Mouse (Mus musculus): Measurements from ENCODE around the gene Tuba3a.
"Not testable (repeated sequence)": the region's sequence is repeated elsewhere in the genome, so short reads cannot be mapped to it uniquely, and the experiment has no call there.

Tuba3a gene

DNA sequence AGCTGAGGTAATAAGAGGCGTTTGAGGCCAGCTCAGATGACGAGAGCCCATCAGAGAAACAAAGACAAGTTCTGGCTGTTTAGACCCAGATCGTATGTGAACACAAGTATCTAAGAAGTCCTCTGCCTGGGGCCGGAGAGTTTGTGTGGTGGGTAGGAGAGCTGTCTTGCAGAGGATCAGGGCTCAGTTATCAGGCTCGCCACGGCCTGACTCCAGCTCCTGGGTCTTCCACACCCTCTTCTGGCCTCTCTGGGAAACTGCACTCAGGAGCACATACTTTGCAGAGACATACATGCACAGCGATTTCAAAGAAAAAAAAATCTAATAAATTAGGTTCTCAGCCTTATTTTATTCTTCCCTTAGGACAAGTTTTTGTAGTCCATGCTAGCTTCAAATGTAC lies 1.1 kb downstream of the Tuba3a start:
- ChIA-PET POLR2A (interaction anchor here (0.6 to 1.5 kb wide), 15 partner anchors 10 to 479 kb away, joined by 3 to 13 read pairs (median 3); no protein-coding TSS in a partner anchor), CTCF (interaction anchor here (0.6 to 4.0 kb wide), 10 partner anchors 9 to 216 kb away, joined by 3 to 19 read pairs (median 4); no protein-coding TSS in a partner anchor)

DNA sequence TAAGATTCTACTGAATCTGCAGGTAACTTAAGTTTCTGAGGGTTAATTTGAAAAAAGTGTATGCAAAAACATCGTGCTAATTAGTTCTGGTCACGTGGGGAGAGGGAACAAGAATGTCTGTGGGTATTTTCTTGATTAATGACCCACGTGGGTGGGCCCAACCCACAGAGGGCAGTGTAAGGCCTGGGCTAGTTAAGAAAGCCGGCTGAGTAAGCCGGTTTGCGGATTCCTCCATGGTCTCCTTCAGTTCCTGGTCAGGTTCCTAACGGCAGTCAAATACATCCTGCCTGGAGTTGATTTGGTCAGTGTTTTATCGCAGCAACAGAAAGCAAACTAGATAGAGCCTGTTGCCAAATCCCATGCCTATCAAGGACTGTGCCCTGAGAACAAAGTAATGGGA lies 1.6 kb downstream of the Tuba3a start:
- ChIA-PET CTCF (interaction anchor here (0.6 to 4.0 kb wide), 10 partner anchors 9 to 215 kb away, joined by 3 to 19 read pairs (median 4); no protein-coding TSS in a partner anchor), POLR2A (interaction anchor here (0.6 to 1.5 kb wide), 12 partner anchors 10 to 479 kb away, joined by 3 to 13 read pairs (median 3); no protein-coding TSS in a partner anchor)

DNA sequence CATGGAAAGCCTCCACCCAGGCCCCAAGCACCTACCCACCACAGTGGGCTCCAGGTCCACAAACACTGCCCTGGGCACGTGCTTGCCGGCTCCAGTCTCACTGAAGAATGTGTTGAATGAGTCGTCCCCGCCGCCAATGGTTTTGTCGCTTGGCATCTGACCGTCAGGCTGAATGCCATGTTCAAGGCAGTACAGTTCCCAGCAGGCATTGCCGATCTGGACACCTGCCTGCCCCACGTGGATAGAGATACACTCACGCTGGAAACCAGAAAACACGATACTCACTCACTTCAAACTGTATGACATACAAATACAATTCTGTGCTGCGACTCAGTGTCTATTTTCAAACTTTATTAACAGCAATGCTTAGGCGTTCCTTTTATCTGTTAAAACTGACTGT lies 3.1 kb downstream of the Tuba3a start:
- POLR2A ChIA-PET: interaction anchor here in 2 of 4 experiments (1.1 to 1.5 kb wide), 2 partner anchors 26 to 98 kb away, joined by 3 read pairs; partner anchors contain the start of gene Plekhg6 (in 1 of the 2)
- CTCF ChIA-PET: not testable (repeated sequence)

DNA sequence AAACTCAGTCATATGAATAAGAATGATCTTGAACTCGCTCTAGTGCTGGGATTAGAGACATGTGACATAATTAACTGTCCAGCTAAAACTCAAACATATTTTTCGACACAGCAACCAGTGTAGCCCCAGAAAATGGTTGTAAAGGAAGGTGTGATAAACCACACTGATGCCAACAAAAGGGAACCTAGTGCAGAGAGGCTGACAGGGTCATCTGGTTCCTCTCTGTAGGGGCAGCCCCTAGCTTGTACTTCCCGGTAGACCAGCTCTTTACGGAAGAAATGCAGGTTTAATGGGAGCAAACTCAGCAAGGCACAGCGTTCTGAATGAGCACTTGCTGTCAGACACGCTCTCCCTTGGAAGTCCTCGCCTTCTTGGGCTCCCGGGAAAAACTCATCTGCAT lies 6.1 kb downstream of the Tuba3a start:
- CTCF ChIA-PET: interaction anchor here in 2 of 4 experiments (0.9 to 1.1 kb wide), 4 partner anchors 19 to 323 kb away, joined by 3 to 4 read pairs (median 3); no protein-coding TSS in a partner anchor
- POLR2A ChIA-PET: interaction anchor here in 3 of 4 experiments (0.6 to 1.3 kb wide), 7 partner anchors 20 to 811 kb away, joined by 3 to 5 read pairs (median 4); no protein-coding TSS in a partner anchor

DNA sequence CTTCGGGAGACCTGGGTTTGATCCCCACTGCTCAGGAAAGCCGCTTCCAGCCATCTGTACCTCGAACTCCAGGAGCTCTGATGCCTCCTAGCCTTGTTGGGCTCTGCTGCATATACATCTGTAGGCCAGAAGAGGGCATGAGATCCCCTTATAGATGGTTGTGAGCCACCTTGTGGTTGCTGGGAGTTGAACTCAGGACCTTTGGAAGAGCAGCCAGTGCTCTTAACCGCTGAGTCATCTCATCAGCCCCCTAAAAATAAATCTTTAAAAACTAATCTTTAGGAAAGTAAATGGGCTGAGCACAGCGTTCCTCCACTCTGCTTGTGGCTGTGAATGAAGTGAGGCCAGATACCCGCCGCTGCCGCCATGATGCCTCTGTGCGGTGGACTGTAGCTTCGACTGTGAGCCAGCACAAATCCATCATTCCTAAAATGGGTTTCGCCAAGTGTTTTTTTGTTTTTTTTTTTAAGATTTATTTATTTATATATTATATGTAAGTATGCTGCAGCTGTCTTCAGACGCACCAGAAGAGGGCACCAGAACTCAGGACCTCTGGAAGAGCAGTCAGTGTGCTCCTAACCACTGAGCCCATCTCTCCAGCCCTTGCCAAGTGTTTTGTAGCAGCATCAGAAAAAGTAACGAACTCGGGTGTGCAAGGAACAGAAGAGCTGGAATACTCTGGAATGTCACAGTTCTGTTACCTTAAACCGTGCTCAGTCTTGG lies 10.8 kb downstream of the Tuba3a start:
- ChIA-PET CTCF (interaction anchor here (0.5 to 3.3 kb wide), 79 partner anchors 9 to 893 kb away, joined by 3 to 30 read pairs (median 4); partner anchors contain the start of genes Tuba3a (in 2 of the 4), Lag3 (in 1 of the 4), Lpar5 (in 1 of the 4) and P3h3 (in 1 of the 4)), POLR2A (interaction anchor here in 3 of 4 experiments (0.7 to 2.2 kb wide), 13 partner anchors 10 to 344 kb away, joined by 3 to 7 read pairs (median 3); partner anchors contain the start of genes Mrpl51 (in 2 of the 3), Ncapd2 (in 2 of the 3), Mlf2 (in 1 of the 3) and Vamp1 (in 1 of the 3))

DNA sequence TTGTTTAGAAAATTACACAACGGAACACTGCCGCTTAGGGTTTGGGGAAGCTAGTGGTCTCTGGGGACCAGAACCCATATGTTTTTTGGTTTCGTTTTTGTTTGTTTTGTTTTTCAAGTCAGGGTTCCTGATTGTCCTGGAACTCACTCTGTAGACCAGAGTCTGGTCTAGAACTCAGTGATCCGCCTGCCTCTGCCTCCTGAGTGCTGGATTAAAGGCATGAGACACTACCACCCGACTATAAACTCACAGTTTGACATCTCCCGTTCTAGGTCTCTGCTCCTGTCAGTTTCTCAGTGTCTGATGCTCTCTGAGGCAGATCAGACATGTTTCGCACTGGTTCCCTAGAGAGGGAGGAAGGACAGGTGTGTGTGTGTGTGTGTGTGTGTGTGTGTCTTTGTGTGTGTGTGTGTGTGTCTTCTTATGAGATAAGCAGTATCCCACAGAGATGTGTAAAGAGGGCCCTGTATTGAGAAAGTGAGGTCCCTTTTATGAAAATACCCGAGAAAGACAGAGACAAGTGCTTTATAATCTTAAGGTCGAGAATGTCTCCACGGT lies 13.5 kb downstream of the Tuba3a start:
- ChIA-PET POLR2A (interaction anchor here in 3 of 4 experiments (0.6 to 4.4 kb wide), 13 partner anchors 9 to 389 kb away, joined by 3 to 23 read pairs (median 4); partner anchors contain the start of genes Mrpl51 (in 1 of the 3), Ncapd2 (in 1 of the 3) and Tapbpl (in 1 of the 3)), CTCF (interaction anchor here in 3 of 4 experiments (0.6 to 2.0 kb wide), 9 partner anchors 15 to 491 kb away, joined by 3 to 11 read pairs (median 4); partner anchors contain the start of gene Gapdh (in 1 of the 3))

DNA sequence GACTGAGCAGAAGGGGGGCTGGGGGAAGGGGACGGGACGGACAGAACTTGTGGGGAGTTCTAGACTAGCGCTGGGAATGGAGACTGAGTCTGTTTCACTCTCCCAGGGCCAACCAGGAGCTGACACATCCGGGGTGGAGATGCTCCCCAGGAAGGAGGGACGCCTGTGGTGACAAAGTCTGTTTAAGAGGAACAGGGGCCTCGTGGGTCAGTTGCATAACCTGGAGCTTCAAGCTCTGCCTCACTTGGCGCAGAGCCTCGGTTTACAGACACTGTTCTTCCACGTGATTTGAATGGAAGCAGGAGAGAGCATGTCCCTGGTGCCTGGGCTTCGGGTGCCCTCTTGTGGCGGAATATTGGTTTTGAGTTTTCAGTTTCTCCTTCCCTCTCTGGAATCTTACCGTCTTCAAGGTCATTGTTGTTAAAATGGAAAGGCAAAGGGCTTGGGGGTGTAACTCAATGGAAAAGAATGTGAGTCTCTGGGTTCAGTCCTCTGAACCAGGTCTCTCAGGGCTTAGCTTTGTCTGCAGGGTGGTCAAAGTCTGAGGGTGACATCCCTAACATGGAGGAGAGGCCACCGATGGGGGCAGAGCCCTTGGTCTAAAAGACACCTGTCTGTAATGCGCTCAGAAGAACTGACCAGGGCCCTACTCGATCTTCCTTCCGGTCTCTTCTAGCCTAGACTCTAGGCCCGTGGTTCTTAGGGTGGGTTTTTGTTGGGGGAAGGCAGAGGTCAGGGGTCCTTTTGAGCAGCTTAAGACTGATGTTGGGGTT lies 14.2 kb downstream of the Tuba3a start:
- POLR2A ChIA-PET: interaction anchor here (0.6 to 4.4 kb wide), 23 partner anchors 10 to 331 kb away, joined by 3 to 23 read pairs (median 4); partner anchors contain the start of genes Gapdh (in 1 of the 4), Mrpl51 (in 1 of the 4), Ncapd2 (in 1 of the 4) and Tapbpl (in 1 of the 4)
- CTCF ChIA-PET: interaction anchor here (0.5 to 2.5 kb wide), 24 partner anchors 13 to 490 kb away, joined by 3 to 11 read pairs (median 4); partner anchors contain the start of genes Gapdh (in 1 of the 4), Tapbpl (in 1 of the 4), Tuba3a (in 1 of the 4) and Vamp1 (in 1 of the 4)

DNA sequence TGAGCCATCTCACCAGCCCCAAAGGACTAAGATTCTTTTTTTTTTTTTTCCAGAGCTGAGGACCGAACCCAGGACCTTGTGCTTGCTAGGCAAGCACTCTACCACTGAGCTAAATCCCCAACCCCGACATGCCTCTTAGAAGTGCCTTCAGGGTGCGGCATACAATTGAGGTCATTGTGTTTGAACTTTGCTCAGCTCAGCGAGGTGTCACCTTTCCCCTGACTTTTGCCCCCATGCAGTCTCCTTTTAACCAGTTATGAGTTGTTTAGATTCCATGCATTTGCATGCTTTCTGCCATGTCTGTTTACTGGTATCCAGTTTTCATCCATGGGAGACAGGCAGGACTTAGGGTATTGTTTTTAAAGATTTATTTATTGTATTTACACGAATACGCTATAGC lies 17.0 kb downstream of the Tuba3a start:
- POLR2A ChIA-PET: interaction anchor here (0.5 to 4.4 kb wide), 13 partner anchors 11 to 1203 kb away, joined by 3 to 23 read pairs (median 3); partner anchors contain the start of genes Gapdh (in 1 of the 4) and Vamp1 (in 1 of the 4)
- CTCF ChIA-PET: interaction anchor here in 3 of 4 experiments (0.6 to 1.9 kb wide), 4 partner anchors 16 to 115 kb away, joined by 3 to 6 read pairs (median 3); no protein-coding TSS in a partner anchor

DNA sequence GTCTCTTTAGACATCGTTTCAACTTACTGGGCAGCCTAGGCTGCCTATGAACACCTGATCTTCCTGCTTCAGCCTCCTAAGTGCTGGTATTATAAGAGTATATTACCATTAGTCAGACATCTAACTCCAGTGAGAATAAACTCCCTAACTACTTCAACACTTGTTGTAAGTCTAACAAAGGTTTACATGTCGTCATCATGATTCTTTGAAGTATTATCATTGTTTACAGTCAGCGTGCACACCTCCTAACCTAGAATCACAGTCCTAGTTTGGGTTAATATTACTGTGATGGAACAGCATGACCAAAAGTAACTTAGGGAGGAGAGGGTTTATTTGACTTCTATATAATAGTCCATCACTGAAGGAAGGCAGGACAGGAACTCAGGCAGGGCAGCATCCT lies 18.4 kb downstream of the Tuba3a start:
- POLR2A ChIA-PET: interaction anchor here (0.9 to 2.5 kb wide), 8 partner anchors 76 to 106 kb away, joined by 3 to 9 read pairs (median 4); partner anchors contain the start of genes Gapdh (in 1 of the 4), Mrpl51 (in 1 of the 4) and Ncapd2 (in 1 of the 4)
- CTCF ChIA-PET: interaction anchor here in 1 of 4 experiments (1.4 kb wide), 1 partner anchor 102 kb away, joined by 5 read pairs; no protein-coding TSS in a partner anchor

DNA sequence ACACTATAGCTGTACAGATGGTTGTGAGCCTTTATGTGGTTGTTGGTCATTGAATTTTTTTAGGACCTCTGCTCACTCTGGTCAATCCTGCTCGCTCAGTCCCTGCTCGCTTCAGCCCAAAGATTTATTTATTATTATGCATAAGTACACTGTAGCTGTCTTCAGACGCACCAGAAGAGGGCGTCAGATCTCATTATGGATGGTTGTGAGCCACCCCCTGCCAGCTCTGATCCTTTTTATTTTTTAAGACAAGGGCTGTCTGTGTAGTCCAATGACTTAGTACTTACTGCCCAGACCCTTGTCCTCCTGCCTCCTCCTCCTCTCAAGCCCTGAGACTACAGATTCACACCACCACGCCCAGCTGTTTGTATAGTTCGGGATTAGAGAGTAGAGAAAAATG lies 19.2 kb downstream of the Tuba3a start:
- ChIA-PET CTCF (interaction anchor here (0.6 to 1.4 kb wide), 7 partner anchors 9 to 155 kb away, joined by 3 to 5 read pairs (median 3); no protein-coding TSS in a partner anchor), POLR2A (interaction anchor here (0.6 to 2.5 kb wide), 9 partner anchors 36 to 178 kb away, joined by 3 to 6 read pairs (median 3); partner anchors contain the start of genes Mrpl51 (in 1 of the 4) and Ncapd2 (in 1 of the 4))

DNA sequence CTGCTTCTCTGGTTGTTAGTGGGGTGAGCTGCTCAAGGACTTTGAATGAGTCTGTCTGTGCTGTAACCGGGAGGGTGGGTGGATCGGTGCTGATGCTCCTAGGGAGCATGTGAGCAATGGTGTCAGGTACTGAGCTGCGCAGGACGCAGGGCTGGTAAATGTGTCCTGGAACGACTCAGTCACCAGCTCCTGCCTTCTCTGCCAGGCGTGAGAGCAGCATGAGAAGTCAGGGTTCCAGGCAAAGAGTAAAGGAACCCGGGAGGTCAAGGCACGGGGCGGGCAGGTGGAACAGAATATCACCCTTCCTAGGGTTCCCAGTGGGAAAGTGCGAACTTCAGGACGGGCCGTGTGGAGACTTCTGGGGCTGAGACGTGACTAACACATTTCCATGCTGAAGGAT lies 19.8 kb downstream of the Tuba3a start:
- POLR2A ChIA-PET: interaction anchor here (0.5 to 2.5 kb wide), 10 partner anchors 19 to 127 kb away, joined by 3 to 6 read pairs (median 3); partner anchors contain the start of genes Mrpl51 (in 1 of the 4) and Ncapd2 (in 1 of the 4)
- CTCF ChIA-PET: interaction anchor here in 3 of 4 experiments (0.8 to 1.4 kb wide), 5 partner anchors 9 to 101 kb away, joined by 3 to 5 read pairs (median 4); no protein-coding TSS in a partner anchor

DNA sequence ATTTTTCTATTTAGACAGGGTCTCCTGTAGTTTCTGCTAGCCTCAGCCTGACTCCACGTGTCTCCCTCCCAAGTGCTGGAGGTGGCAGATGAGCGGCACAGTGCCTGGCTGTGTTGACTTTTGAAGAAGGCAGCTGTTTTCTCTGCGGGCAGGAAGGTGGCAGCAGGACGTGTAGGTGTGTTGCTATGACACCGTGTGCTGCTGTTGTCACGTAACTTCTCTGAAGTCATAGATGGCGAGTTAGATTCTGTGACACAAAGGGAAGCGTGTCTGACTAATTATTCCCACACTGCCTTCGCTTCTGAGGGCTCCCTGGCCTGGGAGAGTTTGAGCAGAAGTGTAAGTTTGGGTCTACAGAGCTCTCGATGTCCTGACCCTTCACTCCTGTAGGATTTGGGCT lies 20.6 kb downstream of the Tuba3a start:
- ChIA-PET CTCF (interaction anchor here in 1 of 4 experiments (1.0 to 1.4 kb wide), 2 partner anchors 32 to 418 kb away, joined by 3 read pairs; no protein-coding TSS in a partner anchor), POLR2A (interaction anchor here in 2 of 4 experiments (1.3 to 2.5 kb wide), 2 partner anchors 99 to 100 kb away, joined by 3 to 6 read pairs; no protein-coding TSS in a partner anchor)

DNA sequence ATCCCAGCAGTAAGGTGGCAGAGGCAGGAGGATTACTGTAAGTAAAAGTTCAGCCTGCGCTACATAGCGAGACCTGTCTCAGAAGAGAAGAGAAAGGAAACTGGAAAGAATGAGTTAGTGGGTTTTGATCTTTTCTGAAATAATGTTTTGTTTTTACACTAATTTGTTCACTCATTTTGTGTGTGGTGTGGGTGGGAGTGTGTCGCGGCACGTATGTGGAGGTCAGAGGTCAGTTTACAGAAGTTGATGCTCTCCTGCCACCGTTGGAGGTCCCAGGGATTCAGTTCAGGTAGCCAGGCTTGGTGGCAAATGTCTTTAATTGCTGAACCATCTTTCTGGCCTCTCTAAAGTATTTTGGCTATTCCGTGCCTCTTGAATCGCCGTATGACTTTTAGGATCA lies 21.6 kb downstream of the Tuba3a start:
- ChIA-PET POLR2A (no interaction called here), CTCF (no interaction called here)

DNA sequence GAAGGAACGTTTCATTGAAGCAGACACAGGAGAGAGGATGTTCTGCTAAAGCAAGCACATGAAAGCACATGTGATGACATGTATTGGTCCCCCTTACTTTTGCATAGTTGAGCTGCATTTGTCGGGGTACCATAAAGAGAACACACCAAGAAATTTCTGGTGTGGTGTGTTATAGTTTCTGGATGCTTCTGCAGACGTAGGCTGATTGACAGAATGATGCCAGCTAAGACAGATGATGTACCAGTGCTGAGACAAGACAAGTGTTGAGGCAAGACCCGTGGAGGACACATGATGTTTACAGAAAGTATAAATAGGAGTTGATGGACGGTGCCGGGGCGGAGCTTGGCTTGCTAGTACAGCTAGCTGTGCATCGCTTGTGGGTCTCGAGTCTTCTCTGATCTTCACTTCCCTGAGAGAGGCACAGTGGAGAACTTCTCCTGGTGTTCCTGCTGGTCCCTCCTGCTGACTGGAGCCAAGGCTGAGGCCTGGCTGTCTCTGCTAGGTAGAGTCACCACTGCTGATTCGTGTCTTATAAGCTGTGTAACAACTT lies 25.8 kb downstream of the Tuba3a start:
- ChIA-PET POLR2A (interaction anchor here in 3 of 4 experiments (0.5 to 2.2 kb wide), 13 partner anchors 19 to 568 kb away, joined by 3 to 11 read pairs (median 4); partner anchors contain the start of genes Mrpl51 (in 1 of the 3) and Ncapd2 (in 1 of the 3)), CTCF (interaction anchor here in 2 of 4 experiments (0.6 to 0.7 kb wide), 3 partner anchors 28 to 55 kb away, joined by 3 to 8 read pairs (median 4); partner anchors contain the start of gene Tapbpl (in 1 of the 2))

DNA sequence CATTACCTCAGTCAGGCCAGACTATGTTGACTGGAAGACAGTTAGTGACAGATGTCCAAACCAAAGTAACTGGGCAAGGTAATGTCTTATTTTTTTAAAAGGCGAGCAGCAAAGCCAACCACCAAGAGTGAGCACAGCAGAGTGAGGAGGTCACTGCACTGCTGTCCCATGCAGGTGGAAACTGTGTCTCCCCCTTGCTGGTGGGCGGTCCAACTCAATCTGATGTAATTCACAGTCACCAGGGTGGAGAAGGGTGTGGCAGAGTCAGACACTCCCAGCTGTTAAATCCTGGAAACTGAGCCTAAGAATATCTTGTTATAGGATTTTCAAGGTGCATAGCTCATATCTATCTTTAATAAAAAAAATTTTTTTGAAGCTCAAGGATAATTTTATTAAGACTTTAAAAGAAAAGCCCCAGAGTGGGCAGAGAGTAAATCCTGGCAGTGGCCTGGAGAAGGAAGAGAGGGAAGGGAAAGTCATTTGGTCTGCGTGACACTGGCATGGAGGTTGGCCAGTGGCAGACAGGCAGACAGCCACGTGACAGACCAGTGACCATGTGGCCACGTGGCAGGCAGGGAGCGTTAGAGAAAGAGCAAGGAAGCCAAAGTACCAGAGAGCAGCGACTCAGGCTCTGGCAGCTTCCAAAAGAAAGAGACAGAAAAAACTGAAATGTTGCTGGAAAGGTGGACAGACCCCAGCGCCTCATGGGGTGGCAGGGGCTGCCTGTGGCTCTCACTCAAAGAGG lies 29.4 kb downstream of the Tuba3a start:
- ChIA-PET CTCF (interaction anchor here in 2 of 4 experiments (0.7 to 1.4 kb wide), 2 partner anchors 91 to 94 kb away, joined by 3 read pairs; no protein-coding TSS in a partner anchor), POLR2A (interaction anchor here in 3 of 4 experiments (0.6 to 2.6 kb wide), 22 partner anchors 11 to 282 kb away, joined by 3 to 22 read pairs (median 3); partner anchors contain the start of genes Cd27 (in 1 of the 3), Mrpl51 (in 1 of the 3), Ncapd2 (in 1 of the 3) and Tapbpl (in 1 of the 3))

Measured in embryonic stem cell, embryonic (primary cell).